Mouse (Mus musculus): Measurements from ENCODE around the gene Phb2. TPM values are rescaled to one million over a fixed set of nuclear protein-coding genes. Genes with fewer than 3 reads are reported as not detected.

Gene Phb2
- 133 TPM for polyA plus RNA-seq (2017; shearing (Covaris generic))

DNA sequence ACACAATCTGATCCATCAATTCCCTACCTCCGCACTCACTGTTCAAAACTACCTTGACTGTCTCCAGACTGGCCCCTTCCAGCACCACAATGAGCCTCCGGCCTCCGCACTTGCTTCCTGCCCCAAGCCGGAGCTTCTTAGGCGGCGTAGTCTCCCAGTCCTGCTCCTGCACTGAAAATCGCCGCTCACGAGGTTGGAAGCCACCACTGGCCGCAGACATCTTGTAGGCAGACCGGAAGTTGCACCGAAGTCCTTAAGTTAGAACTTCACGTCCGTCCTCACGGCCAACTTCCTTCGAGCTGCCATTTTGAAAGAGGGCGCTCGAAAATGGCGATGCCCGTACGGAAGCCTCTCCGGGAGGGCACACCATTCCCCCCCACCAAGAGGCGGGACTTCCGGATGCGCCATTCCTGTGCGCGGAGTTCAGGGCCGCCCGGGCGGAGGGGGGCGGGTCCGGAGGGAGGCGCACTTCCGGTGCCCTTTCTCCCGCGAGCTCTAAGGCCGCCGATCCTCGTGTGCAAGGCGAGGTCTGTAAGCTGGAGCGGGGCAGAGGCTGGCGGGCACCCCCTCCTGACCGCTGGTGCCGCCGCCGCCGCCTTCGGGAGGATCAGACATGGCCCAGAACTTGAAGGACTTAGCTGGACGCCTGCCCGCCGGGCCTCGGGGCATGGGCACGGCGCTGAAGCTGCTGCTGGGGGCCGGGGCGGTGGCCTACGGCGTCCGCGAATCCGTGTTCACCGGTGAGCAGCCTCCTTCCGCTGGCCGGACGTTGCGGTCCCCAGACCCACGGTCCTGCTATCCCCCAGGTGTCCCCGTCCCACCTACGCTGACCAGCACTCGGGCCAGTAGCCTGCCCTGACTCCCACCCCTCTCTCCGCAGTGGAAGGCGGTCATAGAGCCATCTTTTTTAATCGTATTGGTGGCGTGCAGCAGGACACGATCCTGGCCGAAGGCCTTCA lies at the start of gene Phb2, which contains the start of gene Emg1:
TSS of gene Phb2 (plus strand) at position 513 of the 959 bp plus-strand sequence.
TSS of gene Emg1 (minus strand) at position 355 of the 959 bp plus-strand sequence.

DNA sequence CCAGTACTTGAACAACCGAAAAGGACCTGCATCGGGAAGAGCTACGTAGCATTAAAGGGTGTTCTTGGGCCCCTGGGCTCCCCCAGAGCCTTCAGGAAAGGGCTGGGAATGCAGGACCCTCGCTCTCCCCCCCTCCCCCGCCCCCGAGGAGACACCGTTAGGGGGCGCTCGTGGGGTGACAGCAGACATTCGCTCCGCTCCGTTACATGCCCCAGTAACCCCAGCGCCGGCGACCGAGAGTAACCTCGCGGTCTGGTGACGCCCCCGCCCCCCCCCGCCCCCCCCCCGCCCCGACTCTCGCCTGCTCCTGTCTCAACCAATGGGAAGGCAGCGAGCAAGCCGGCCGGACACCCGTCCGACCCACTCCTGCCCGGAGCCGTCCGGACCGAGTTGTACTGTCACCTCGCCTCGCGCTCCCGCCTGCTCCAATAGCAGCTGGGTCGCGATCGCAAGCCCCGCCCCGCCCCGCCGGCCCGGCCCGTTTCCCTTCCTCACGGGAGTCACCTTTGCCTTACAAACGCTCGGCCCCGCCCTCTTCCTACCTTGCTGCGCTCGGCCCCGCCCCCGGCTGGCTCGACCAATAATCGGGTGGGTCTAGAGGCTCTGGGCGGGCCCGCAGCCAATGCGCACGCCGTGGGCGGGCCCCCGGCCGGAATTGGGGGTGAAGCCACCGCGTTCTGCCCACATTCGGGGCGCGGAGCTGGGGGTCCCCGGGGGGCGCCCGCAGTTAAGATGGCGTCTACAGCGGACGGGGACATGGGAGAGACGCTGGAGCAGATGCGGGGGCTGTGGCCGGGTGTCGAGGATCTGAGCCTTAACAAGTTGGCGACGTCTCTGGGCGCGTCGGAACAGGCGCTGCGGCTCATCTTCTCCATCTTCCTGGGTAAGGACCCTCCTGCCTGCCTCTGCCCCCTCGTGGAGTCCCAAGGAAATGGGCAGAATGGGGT lies 49.4 kb upstream of the Phb2 start, which contains the start of gene Lpcat3:
TSS of gene Lpcat3 (plus strand) at position 551 of the 947 bp plus-strand sequence.

DNA sequence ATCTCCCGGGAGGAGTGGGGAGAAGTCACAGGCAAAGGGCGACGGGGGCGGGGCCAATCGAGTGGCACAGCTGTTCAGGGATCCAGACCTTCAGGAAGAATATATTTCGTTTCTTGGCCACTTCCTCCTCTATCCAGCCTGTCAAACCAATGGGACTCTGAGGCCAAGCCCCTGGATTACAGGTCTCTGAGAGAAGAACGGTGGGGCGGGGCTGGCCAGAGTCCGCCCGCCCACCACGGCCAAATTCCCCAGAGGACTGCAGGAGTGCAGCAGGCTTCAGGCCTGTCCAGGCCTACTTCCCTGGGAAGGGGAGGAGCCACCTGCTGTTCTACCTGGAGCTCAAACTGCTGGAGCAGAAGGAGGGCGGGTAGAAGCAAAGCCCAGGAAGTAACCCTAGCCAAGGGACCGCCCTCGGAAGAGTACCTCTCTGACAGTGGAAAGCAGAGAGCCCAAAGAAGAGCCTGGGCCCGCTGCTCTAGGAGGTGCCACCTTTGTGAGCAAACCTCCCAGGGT lies 26.4 kb downstream of the Phb2 start, which contains the start of gene Ptpn6:
TSS of gene Ptpn6 (minus strand) at position 204 of the 513 bp plus-strand sequence.

DNA sequence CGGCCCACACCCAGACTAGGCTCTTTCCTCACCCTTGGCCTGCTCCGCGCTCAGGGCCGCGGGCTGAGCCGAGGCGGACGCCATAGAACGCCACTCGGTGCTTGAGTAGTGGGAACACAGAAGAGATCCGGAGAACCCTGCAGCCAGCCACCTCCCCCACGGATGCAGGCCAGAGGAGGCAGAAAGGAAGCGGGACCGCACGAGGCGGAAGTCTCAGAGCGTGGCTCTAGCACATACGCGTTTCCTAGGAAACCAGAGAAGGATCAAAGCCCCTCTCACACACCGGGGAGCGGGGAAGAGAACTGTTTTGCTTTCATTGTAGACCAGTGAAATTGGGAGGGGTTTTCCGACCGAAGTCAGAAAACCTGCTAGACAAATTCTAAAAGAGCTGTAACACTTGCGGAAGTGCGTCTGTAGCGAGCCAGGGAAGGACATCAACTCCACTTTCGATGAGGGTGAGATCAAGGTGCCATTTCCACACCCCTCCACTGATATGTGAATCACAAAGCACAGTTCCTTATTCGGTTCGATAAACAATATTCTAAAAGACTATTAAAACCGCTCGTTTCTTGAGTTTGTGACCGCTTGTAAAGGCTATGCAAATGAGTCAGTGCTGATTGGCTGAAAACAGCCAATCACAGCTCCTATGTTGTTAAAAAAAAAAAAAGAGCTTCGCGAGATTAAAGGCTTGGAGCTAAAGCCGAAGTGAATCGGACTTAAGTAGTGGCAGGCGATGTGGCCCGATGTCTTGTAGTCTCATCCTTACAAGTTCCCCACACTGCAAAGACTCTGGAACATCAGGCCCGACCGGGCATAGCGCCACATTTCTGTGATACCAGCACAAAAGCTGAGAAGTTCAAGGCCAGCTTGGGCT lies 29.0 kb downstream of the Phb2 start, which contains the start of gene Grcc10:
TSS of gene Grcc10 (minus strand) at position 487 of the 874 bp plus-strand sequence.

DNA sequence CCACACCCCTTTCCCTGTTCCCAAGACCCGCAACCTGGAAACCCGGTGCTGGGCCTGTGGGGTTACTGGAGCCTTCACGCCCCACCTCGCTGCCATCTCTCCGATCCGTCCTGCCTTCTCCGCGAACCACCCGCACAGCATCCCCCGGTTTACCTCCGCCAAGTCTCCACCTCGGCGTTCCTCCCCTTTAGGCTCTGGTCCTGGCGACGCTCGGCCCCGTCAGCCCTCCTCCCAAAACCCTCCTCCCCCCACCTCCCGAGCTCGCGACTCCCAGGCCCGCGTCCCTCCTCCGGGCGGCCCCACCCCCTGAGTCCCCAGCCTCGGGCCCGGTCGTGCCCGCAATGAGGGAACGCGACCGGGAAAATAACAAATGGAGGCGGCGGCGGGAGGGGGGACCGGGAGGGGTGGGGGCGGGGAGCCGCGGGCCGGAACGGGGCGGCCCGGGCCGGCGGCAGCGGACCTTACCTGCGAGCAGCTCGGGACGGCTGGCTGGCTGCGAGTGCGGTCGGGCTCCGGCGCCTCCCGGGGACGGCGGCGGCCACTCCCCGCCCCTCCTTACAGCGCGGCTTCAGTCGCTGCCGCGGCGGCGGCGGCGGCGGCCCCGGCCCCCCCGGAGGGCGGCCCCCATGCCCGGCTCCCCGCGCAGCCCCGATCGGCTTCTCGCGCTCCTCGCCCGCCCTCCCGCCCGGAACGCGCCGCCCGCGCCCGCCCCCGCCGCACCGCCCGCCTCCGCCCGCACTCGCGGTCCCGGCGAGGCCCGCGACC lies 43.9 kb downstream of the Phb2 start, which contains the start of the genes Gm45234 and Atn1:
TSS of gene Gm45234 (minus strand) at position 191 of the 765 bp plus-strand sequence.
TSS of gene Atn1 (minus strand) at position 694 of the 765 bp plus-strand sequence.

Other genes with a start within 250 kb of the Phb2 start
- 0.85 TPM for gene Clstn3, start 247.5 kb upstream of the Phb2 start, polyA plus RNA-seq (2017; shearing (Covaris generic))
- gene C1rl, start 219.2 kb upstream of the Phb2 start, polyA plus RNA-seq (2017; shearing (Covaris generic)), result not detected
- not detected for gene C1ra, start 199.9 kb upstream of the Phb2 start, polyA plus RNA-seq (2017; shearing (Covaris generic))
- not detected for gene C1s1, start 170.0 kb upstream of the Phb2 start, polyA plus RNA-seq (2017; shearing (Covaris generic))
- not detected for gene C1rb, start 142.0 kb upstream of the Phb2 start, polyA plus RNA-seq (2017; shearing (Covaris generic))
- gene C1s2, start 76.3 kb upstream of the Phb2 start, polyA plus RNA-seq (2017; shearing (Covaris generic)), result not detected
- gene Lpcat3, start 49.3 kb upstream of the Phb2 start, polyA plus RNA-seq (2017; shearing (Covaris generic)), result 54.5 TPM
- gene Emg1, start 158 bp upstream of the Phb2 start, polyA plus RNA-seq (2017; shearing (Covaris generic)), result 347 TPM
- 209 TPM for gene Ptpn6, start 26.4 kb downstream of the Phb2 start, polyA plus RNA-seq (2017; shearing (Covaris generic))
- 275 TPM for gene Grcc10, start 29.0 kb downstream of the Phb2 start, polyA plus RNA-seq (2017; shearing (Covaris generic))
- gene Gm45234, start 43.7 kb downstream of the Phb2 start, polyA plus RNA-seq (2017; shearing (Covaris generic)), result not detected
- 40.2 TPM for gene Atn1, start 44.2 kb downstream of the Phb2 start, polyA plus RNA-seq (2017; shearing (Covaris generic))
- 2.5 TPM for gene Eno2, start 57.3 kb downstream of the Phb2 start, polyA plus RNA-seq (2017; shearing (Covaris generic))
- gene Lrrc23, start 67.4 kb downstream of the Phb2 start, polyA plus RNA-seq (2017; shearing (Covaris generic)), result 2.6 TPM
- 1.4 TPM for gene Spsb2, start 96.3 kb downstream of the Phb2 start, polyA plus RNA-seq (2017; shearing (Covaris generic))
- gene Tpi1, start 102.0 kb downstream of the Phb2 start, polyA plus RNA-seq (2017; shearing (Covaris generic)), result 40.1 TPM
- gene Usp5, start 117.1 kb downstream of the Phb2 start, polyA plus RNA-seq (2017; shearing (Covaris generic)), result 90.0 TPM
- gene Cdca3, start 117.2 kb downstream of the Phb2 start, polyA plus RNA-seq (2017; shearing (Covaris generic)), result 4.0 TPM
- not detected for gene Gnb3, start 127.9 kb downstream of the Phb2 start, polyA plus RNA-seq (2017; shearing (Covaris generic))
- gene P3h3, start 145.4 kb downstream of the Phb2 start, polyA plus RNA-seq (2017; shearing (Covaris generic)), result not detected
- 0.10 TPM for gene Gpr162, start 151.6 kb downstream of the Phb2 start, polyA plus RNA-seq (2017; shearing (Covaris generic))
- gene Cd4, start 175.9 kb downstream of the Phb2 start, polyA plus RNA-seq (2017; shearing (Covaris generic)), result 550 TPM
- gene Lag3, start 199.4 kb downstream of the Phb2 start, polyA plus RNA-seq (2017; shearing (Covaris generic)), result not detected
- gene Ptms, start 207.8 kb downstream of the Phb2 start, polyA plus RNA-seq (2017; shearing (Covaris generic)), result 7.9 TPM
- 126 TPM for gene Mlf2, start 219.1 kb downstream of the Phb2 start, polyA plus RNA-seq (2017; shearing (Covaris generic))

All from naive thymus-derived CD4-positive, alpha-beta T cell, adult 5 months (primary cell).